Mouse (Mus musculus) T-cell, adult 2 months (primary cell): Measurements from ENCODE around the gene Guca1b.
A peak's percentile ranks its signal among the peaks of the same experiment; 100 is the strongest.
"Not testable (repeated sequence)": the region's sequence is repeated elsewhere in the genome, so short reads cannot be mapped to it uniquely, and the experiment has no call there.

ENCODE experiments used
- DNase-seq: peaks from one replicate; pipeline ENCODE4 v3.0.0; 2022; ENCODE audit warnings: low spot score

The Guca1b gene

GRCm38 (mm10) chr17:47409897-47410861, 25.0 kb downstream of the Guca1b start:
- peak; percentile 10 for DNase-seq

- DNase-seq, result no peak
These were observed 35.0 kb downstream of the Guca1b start for GRCm38 (mm10) chr17:47420195-47420594.

- DNase-seq, result no peak
These were observed 36.4 kb downstream of the Guca1b start for GRCm38 (mm10) chr17:47421566-47421965.

- DNase-seq, result not testable (repeated sequence)
These were observed 37.4 kb downstream of the Guca1b start for GRCm38 (mm10) chr17:47422616-47423015.

- DNase-seq, result no peak
These were observed 39.0 kb downstream of the Guca1b start for GRCm38 (mm10) chr17:47424186-47424585.

GRCm38 (mm10) chr17:47427316-47427715, 42.1 kb downstream of the Guca1b start:
- DNase-seq, result no peak

- no peak for DNase-seq
These were observed 43.7 kb downstream of the Guca1b start for GRCm38 (mm10) chr17:47428831-47429304.

- no peak for DNase-seq
These were observed 45.6 kb downstream of the Guca1b start for GRCm38 (mm10) chr17:47430815-47431214.

GRCm38 (mm10) chr17:47436156-47436906, 51.1 kb downstream of the Guca1b start, which contains the start of gene AI661453:
Gene AI661453, plus strand, starts transcription at chr17:47436615.
- no peak for DNase-seq

- peak; percentile 37 for DNase-seq
These were observed 51.8 kb downstream of the Guca1b start, which contains the start of gene 1700001C19Rik for GRCm38 (mm10) chr17:47436907-47437547. Gene 1700001C19Rik, minus strand, starts transcription at chr17:47437376.

GRCm38 (mm10) chr17:47438611-47439010, 53.4 kb downstream of the Guca1b start:
- DNase-seq, result no peak

GRCm38 (mm10) chr17:47439396-47440028, 54.3 kb downstream of the Guca1b start:
- no peak for DNase-seq

- no peak for DNase-seq
These were observed 55.2 kb downstream of the Guca1b start for GRCm38 (mm10) chr17:47440359-47440890.

- DNase-seq, result no peak
These were observed 56.3 kb downstream of the Guca1b start for GRCm38 (mm10) chr17:47441296-47442051.

GRCm38 (mm10) chr17:47442271-47442670, 57.1 kb downstream of the Guca1b start:
- no peak for DNase-seq
